Mouse (Mus musculus): ENCODE measurements around the gene Tmod4. TPM values are rescaled to one million over a fixed set of nuclear protein-coding genes. Genes with fewer than 3 reads are reported as not detected.
A peak's percentile ranks its signal among the peaks of the same experiment; 100 is the strongest.

Gene Tmod4
- polyA plus RNA-seq, 1 experiment from 2014 or later = not detected

DNA sequence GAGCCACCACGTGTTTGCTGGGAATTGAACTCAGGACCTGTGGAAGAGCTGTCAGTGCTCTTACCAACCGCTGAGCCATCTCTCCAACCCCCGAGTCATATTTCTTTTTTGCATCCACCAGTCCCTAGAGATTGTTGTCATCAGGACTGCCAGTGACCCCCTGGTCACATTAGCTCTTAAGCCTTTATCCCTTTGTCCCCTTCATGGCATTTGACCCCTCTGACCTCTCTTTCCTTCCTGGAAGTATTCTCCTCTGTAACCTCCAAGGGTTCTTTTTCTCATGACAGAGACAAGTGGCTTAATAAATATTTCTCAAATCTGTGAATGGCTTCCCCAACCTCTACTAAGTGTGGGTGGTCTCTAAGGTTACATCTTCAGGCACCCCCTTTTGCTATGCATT is 23.6 kb downstream of the Tmod4 start:
- no peaks in the 10 kb centered on the region for H3K79me2 ChIP-seq (ENCODE audit: inconsistent target)
- WGBS (ENCODE audit: missing documents) = 89% methylated on average over 3 of the region's 3 CpGs

DNA sequence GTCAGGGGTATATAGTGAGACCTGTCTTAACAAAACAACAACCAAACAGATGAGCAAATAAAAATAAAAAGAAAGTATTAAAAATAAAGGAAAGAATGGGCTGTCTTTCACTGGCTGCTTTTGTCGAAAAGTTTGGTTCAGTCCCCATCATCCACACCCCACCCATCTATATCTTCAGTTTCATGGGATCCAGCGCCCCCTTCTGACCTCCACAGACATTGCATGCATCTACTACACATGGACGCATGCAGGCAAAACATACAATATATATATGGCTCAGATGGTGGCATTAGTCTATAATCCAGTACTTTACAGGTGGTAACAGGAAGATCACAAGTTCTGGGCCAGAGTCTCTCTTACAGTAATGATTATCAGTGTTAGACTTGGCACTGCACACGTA is 29.6 kb downstream of the Tmod4 start:
- no peak overlapping the region for H3K4me3 ChIP-seq (ENCODE audit: inconsistent target)
- no peak overlapping the region for H3K27ac ChIP-seq
- no peaks in the 10 kb centered on the region for H3K79me2 ChIP-seq (ENCODE audit: inconsistent target)
- no peaks in the 10 kb centered on the region for H3K36me3 ChIP-seq (ENCODE audit: inconsistent target)
- WGBS (ENCODE audit: missing documents) = 50% methylated on average over 4 of the region's 4 CpGs

More for the DNA sequence above, 23.6 kb downstream of the Tmod4 start:
- no peaks in the 10 kb centered on the region for H3K36me3 ChIP-seq (ENCODE audit: inconsistent target)
- no peak overlapping the region for H3K4me3 ChIP-seq (ENCODE audit: inconsistent target)
- no peak overlapping the region for H3K27ac ChIP-seq

DNA sequence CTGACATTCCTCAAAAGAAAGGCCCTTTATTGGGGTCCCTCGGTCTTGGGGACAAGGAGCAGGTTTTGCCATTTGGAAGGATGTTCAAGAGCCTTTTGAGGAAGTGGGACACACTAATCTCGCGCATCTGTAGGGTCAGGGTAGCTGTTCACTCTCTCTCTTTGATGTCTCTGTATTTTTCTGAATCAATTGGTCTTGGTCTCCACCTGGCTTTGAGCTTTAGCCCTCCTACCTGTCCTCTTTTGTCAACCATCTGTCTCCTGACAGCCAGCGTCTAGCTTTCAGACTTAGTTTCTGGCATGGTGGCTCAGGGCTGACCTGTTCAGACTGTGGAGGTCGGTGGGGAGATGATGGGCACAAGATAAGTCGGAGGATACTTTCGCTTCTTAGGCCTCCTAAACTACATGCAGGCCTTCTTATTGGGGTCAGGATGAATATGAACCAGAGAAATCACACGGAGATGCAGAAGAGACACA is 35.3 kb downstream of the Tmod4 start:
- 27% methylated on average over 8 of the region's 8 CpGs for WGBS (ENCODE audit: missing documents)
- no peaks in the 10 kb centered on the region for H3K36me3 ChIP-seq (ENCODE audit: inconsistent target)
- no peaks in the 10 kb centered on the region for H3K79me2 ChIP-seq (ENCODE audit: inconsistent target)
- peak overlapping the region; percentile 48 for H3K4me3 ChIP-seq (ENCODE audit: inconsistent target)
- no peak overlapping the region for H3K27ac ChIP-seq

DNA sequence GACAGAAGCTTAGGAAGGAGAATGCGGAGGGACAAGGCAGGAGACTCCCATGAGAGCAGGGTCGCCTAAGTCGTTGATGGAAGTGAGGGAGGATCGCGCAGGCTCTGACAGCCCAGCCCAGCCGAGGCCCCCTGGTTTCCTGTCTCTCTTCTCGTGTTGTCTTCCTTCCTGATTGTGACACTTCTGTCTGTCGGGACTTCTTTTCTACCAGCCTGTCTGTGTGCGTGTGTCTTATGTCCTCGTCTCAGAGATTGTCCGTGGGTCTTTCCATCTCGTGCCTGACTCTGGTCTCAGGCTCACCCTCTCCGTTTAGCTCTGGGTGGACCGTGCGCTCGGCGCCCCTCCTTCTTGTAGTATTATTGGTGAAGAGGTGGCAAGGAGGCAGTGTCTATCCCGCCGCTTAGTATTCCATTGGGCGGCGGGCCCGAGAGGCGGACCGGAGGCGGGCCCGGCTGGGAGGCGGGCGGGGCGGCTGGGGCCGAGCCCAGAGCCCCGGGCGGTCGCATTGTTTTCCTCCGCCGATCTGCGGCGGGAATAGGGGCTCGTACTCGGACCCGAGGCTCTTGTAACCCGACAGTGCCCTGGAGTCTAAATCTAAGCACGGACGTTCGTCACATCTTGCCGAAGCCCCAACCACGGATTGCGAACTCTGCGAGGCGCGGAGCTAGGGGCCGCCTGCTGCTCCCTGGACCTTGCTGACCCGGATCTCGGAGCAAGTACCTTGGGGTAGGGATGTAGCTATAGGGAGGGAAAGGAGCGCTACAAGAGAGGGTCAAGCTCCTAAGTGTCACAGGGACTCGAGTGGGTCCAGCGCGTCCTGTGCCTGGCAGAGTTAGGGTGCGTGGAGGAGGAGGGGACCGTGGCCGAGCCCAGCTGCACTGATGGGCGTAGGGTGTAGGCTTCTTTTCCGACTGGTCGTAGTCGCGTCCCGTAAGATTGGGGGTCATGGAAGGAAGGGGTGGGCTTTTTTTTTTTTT is 36.0 kb downstream of the Tmod4 start, which contains the start of gene Sema6c:
Gene Sema6c (plus strand): TSS at position 471 of the 977 bp plus-strand sequence.
- Histone ChIP-seq H3K79me2 (ENCODE audit: inconsistent target) (no peaks in the 10 kb centered on the region), H3K4me3 (ENCODE audit: inconsistent target) (peak within 1 kb of the TSS; percentile 48), H3K27ac (no peak within 1 kb of the TSS), H3K36me3 (ENCODE audit: inconsistent target) (no peaks in the 10 kb centered on the region)
- WGBS (ENCODE audit: missing documents) = 1% methylated on average over 54 of the region's 66 CpGs

DNA sequence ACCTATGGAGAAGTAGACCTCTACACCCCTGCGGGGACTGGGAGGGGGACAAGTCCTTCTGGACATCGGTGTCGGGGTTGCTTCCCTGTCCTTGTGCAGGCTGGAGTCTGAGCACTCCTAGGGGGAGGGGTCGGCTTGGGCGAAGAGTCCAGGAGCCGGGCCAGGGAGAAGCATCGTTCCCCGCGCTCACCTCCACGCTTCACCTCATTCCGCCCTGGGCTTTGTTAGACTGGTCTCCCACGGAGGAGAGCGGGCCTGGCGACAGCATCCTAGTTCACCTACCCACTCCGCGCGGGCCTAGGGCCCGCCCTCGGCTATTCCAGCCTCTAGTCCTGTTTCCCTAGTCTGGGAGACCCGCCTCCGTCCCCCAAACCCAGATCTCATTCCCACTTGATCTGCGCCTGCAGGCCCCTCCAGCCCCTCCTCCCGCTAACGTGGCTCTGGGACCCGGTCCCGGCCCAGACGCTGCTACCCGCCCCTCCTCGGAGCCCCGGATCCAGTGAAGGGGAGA is 36.8 kb downstream of the Tmod4 start:
- H3K79me2 ChIP-seq (ENCODE audit: inconsistent target) = no peaks in the 10 kb centered on the region
- WGBS (ENCODE audit: missing documents) = 11% methylated on average over 29 of the region's 30 CpGs
- H3K36me3 ChIP-seq (ENCODE audit: inconsistent target) = no peaks in the 10 kb centered on the region
- H3K27ac ChIP-seq = no peak overlapping the region
- peak overlapping the region; percentile 48; the same call in 1 of the 2 replicates for H3K4me3 ChIP-seq (ENCODE audit: inconsistent target)

DNA sequence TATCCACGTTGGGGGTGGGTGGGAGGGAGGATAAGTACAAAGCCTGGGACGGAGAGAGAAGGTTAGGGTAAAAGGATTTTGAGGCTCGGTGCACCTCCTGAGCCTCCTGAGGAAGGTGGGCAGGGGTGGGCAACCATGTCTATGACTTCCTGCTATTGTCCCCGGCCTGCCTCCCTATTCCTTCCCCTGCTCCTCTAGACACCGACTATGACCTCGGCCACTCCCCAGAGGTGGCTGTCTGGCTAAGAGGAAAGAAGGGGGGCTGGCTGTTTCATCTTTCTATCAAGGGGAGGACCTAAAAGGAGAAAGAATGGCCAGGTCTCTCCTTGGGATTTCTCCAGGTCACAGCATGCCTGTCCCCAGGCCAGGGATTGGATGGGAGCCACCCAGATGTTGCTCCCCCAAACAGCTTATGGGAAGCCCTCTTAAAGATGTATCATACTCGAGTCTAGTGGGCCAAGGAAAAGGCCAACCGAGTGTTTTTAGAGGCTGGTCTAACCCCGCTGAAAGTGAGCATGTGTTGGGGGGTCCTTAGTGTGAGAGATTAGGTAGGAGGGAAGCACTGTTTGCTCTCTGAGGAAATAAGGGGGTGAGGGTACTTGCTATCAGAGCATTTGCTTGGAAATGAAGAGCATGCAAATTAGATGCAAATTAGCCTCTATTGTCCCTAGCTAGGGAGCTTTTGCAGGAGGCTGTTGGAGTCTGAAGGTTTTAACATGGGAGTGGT is 37.5 kb downstream of the Tmod4 start:
- Histone ChIP-seq H3K4me3 (ENCODE audit: inconsistent target) (no peak overlapping the region), H3K36me3 (ENCODE audit: inconsistent target) (no peaks in the 10 kb centered on the region), H3K27ac (no peak overlapping the region), H3K79me2 (ENCODE audit: inconsistent target) (no peaks in the 10 kb centered on the region)
- WGBS (ENCODE audit: missing documents) = 42% methylated on average over 9 of the region's 9 CpGs

DNA sequence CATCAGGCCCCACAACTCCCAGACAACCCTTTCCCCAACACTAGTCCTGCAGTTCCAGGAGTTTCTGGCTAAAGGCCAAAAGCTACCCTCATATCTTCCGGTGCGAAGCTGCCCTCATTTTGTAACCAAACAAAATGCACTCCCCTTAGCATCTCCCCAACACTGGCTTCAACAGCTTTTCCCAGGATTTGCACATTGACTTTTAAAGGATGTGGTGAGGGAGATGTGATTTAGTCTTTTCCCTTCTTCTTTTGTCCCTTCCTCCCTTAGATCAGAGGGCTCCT is 38.0 kb downstream of the Tmod4 start:
- Histone ChIP-seq H3K79me2 (ENCODE audit: inconsistent target) (no peaks in the 10 kb centered on the region), H3K4me3 (ENCODE audit: inconsistent target) (no peak overlapping the region), H3K36me3 (ENCODE audit: inconsistent target) (no peaks in the 10 kb centered on the region), H3K27ac (no peak overlapping the region)
- 95% methylated on average over 2 of the region's 2 CpGs for WGBS (ENCODE audit: missing documents)

DNA sequence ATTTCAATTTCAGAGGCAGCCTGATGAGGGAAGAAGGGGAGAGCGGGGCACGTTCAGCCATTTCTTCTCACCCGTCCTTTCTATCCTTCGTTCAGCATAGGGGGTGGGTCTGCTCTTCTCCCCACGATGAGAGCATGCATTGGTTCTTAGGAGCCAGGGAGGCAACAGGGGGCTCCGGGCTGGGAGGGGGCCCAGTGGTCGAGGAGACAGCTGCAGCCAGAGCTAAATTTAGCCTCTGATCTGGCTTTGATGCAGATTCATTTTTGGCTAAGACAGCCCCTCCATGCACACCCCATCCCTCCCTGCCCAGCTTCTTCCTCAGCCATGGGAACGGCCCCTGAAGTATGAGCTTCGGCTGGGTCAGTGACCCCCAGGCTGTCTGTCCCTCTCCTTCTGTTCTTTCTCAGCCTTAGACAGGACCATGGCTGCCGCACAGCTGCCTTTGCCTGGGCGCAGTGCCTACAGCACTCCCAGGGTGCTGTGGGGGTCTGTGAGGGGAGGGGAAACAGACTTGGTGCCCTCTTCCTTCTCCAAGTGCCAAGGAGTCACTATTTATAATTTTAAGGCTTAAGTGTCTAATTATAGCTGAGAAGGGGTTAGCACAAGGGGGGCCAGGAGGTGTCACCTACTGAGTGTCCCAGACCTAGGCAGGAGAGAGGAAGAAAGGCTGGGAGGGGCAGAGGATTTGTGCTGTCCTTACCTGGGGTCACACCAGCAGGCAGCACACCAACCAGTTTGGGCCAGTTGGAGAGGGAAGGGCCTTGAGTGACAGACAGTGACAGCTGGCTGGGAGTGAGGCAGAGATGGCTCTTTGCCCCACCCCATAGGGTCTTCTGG is 39.4 kb downstream of the Tmod4 start:
- 79% methylated on average over 11 of the region's 11 CpGs for WGBS (ENCODE audit: missing documents)
- Histone ChIP-seq H3K4me3 (ENCODE audit: inconsistent target) (no peak overlapping the region), H3K79me2 (ENCODE audit: inconsistent target) (no peaks in the 10 kb centered on the region), H3K27ac (no peak overlapping the region), H3K36me3 (ENCODE audit: inconsistent target) (no peaks in the 10 kb centered on the region)

DNA sequence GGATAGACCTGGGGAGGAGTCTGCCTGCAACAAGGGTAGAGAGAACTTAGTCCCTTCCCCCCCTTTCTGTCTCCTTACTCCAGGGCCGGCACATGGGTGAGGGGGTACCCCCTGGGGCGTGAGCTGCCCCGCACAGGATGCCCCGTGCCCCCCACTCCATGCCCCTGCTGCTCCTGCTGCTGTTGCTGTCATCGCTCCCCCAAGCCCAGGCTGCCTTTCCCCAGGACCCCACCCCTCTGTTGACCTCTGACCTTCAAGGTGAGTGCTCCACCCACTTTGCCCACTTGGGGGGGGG is 39.9 kb downstream of the Tmod4 start:
- Histone ChIP-seq H3K27ac (no peak overlapping the region), H3K36me3 (ENCODE audit: inconsistent target) (no peaks in the 10 kb centered on the region), H3K4me3 (ENCODE audit: inconsistent target) (no peak overlapping the region), H3K79me2 (ENCODE audit: inconsistent target) (no peaks in the 10 kb centered on the region)
- WGBS (ENCODE audit: missing documents) = 85% methylated on average over 5 of the region's 5 CpGs

DNA sequence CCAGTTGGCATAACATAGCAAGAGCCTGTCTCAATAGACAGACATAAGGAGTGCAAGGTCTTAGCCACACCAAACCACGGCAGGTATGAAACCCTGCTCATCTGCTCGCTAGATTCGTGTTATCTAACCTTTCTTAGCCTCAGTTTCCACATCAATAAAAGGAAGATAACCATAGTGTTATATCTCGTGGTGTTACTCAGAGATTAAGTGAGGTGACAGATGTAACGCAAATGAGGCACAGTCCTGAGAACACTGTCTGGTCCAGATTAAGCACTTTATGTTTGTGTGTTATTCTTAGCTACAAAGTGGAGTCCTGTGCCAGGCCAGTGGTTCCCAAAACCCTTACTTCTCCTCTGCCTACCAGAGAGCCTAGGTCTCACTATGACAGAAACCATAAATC is 40.6 kb downstream of the Tmod4 start:
- 82% methylated on average over 5 of the region's 5 CpGs for WGBS (ENCODE audit: missing documents)
- Histone ChIP-seq H3K4me3 (ENCODE audit: inconsistent target) (no peak overlapping the region), H3K27ac (no peak overlapping the region), H3K79me2 (ENCODE audit: inconsistent target) (no peaks in the 10 kb centered on the region), H3K36me3 (ENCODE audit: inconsistent target) (no peaks in the 10 kb centered on the region)

DNA sequence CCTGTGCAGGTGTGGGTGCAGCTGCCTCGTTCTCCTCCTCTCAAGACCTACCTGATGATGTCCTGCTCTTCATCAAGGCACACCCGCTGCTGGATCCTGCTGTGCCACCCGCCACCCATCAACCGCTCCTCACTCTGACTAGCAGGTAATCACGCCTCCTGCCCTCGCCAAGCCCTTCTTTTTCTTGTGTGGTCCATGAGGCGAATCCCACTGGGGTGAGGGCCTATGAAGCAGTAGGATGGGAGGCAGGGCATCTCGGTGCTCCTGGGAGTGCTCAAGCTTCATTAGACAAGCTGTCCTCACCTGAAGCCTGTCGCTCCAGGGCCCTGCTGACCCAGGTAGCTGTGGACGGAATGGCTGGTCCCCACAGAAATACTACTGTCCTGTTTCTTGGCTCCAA is 45.7 kb downstream of the Tmod4 start:
- Histone ChIP-seq H3K4me3 (ENCODE audit: inconsistent target) (no peak overlapping the region), H3K79me2 (ENCODE audit: inconsistent target) (no peaks in the 10 kb centered on the region), H3K36me3 (ENCODE audit: inconsistent target) (no peaks in the 10 kb centered on the region), H3K27ac (no peak overlapping the region)
- 97% methylated on average over 9 of the region's 10 CpGs for WGBS (ENCODE audit: missing documents)

DNA sequence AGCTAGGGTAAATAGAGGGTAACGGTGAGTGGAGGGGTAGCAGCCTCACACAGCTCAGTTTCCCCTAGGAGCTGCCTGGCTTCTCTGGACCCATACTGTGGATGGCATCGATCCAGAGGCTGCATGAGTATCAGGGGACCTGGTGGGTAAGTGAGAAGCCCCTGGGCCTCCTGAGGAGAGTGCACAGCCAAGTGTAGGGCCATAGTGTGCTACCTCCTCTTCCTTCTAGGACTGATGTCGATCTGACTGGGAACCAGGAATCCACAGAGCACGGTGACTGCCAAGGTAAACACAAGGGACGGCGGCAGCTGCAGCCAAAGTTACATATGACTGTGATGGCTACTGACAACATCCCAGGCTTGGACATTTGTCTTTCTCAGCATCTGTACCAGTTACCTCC is 46.8 kb downstream of the Tmod4 start:
- no peak overlapping the region for H3K27ac ChIP-seq
- 96% methylated on average over 6 of the region's 6 CpGs for WGBS (ENCODE audit: missing documents)
- H3K36me3 ChIP-seq (ENCODE audit: inconsistent target) = no peaks in the 10 kb centered on the region
- no peak overlapping the region for H3K4me3 ChIP-seq (ENCODE audit: inconsistent target)
- H3K79me2 ChIP-seq (ENCODE audit: inconsistent target) = no peaks in the 10 kb centered on the region

DNA sequence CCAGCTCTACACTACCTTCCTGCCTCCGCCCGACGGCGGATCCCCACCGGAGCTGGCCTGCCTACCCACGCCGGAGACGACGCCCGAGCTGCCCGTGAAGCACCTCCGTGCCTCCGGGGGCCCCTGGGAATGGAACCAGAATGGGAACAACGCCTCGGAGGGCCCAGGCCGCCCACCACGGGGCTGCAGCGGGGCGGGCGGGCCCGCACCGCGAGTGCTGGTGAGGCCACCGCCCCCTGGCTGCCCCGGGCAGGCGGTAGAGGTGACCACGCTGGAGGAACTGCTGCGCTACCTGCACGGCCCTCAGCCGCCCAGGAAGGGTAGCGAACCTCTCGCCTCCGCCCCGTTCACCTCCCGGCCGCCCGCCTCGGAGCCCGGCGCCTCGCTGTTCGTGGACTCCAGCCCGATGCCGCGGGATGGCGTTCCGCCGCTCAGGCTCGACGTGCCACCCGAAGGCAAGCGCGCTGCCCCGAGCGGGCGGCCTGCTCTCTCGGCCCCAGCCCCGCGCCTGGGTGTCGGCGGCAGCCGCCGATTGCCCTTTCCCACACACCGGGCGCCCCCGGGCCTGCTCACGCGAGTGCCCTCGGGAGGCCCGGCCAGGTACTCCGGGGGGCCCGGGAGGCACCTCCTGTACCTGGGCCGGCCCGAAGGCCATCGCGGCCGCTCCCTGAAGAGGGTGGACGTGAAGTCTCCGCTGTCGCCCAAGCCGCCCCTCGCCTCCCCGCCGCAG is 48.4 kb downstream of the Tmod4 start:
- H3K27ac ChIP-seq = no peak overlapping the region
- no peak overlapping the region for H3K4me3 ChIP-seq (ENCODE audit: inconsistent target)
- no peaks in the 10 kb centered on the region for H3K36me3 ChIP-seq (ENCODE audit: inconsistent target)
- no peaks in the 10 kb centered on the region for H3K79me2 ChIP-seq (ENCODE audit: inconsistent target)
- WGBS (ENCODE audit: missing documents) = 53% methylated on average over 60 of the region's 84 CpGs
